Mouse (Mus musculus) C2C12 (cell line): ENCODE results near the gene Otud7a. TPM values are rescaled to one million over a fixed set of nuclear protein-coding genes. Genes with fewer than 3 reads are reported as not detected.

Source experiments
- H3K27me3 ChIP-seq: one replicate; pipeline ENCODE4 v1.6.1; 2011; ENCODE audit not compliant: control insufficient read depth, insufficient read depth, insufficient read length
- H3K36me3 ChIP-seq: one replicate; pipeline ENCODE4 v1.6.1; 2011; ENCODE audit not compliant: control insufficient read depth, insufficient read depth
- H3K4me3 ChIP-seq: one replicate; pipeline ENCODE4 v1.5.1; 2011; ENCODE audit warnings: mild to moderate bottlenecking, control low read depth; ENCODE audit not compliant: poor library complexity, insufficient read depth, severe bottlenecking
- H3K79me2 ChIP-seq: one replicate; pipeline ENCODE4 v1.6.1; 2011; ENCODE audit not compliant: control insufficient read depth, insufficient read depth
- H3K79me3 ChIP-seq: one replicate; pipeline ENCODE4 v1.6.1; 2011; ENCODE audit warnings: low read depth, control low read depth
- H3ac ChIP-seq: one replicate; pipeline ENCODE3; 2011; ENCODE audit warnings: low read depth; ENCODE audit not compliant: control insufficient read depth, insufficient read length
- CEBPB ChIP-seq: IDR thresholded peaks from one replicate; pipeline ENCODE4 v1.6.1; 2011; ENCODE audit warnings: low read depth, mild to moderate bottlenecking, control low read depth, moderate library complexity
- CTCF ChIP-seq: IDR thresholded peaks from one replicate; pipeline ENCODE4 v1.5.1; 2011; ENCODE audit not compliant: control insufficient read depth, insufficient read depth, insufficient read length
- FOSL1 ChIP-seq: IDR thresholded peaks from one replicate; pipeline ENCODE4 v1.8.0; 2011; ENCODE audit warnings: mild to moderate bottlenecking, low read length; ENCODE audit not compliant: poor library complexity, insufficient read depth, severe bottlenecking
- MAX ChIP-seq: IDR thresholded peaks from one replicate; pipeline ENCODE4 v1.6.1; 2011; ENCODE audit warnings: mild to moderate bottlenecking, control low read depth
- MYOD1 ChIP-seq: IDR thresholded peaks from one replicate; pipeline ENCODE4 v1.6.1; 2011; ENCODE audit warnings: low read depth; ENCODE audit not compliant: control insufficient read depth, insufficient read length
- MYOG ChIP-seq: IDR thresholded peaks from one replicate; pipeline ENCODE4 v1.6.1; 2011; ENCODE audit not compliant: control insufficient read depth, insufficient read length; ENCODE audit errors: extremely low read depth
- USF1 ChIP-seq: IDR thresholded peaks from one replicate; pipeline ENCODE4 v1.6.1; 2011; ENCODE audit warnings: low read depth, mild to moderate bottlenecking, control low read depth, moderate library complexity
- polyA plus RNA-seq: library from polyadenylated mRNA; unstranded; fragments of >200 nt; fragmentation: generic; extraction: Trizol; gene quantifications from one replicate; pipeline ENCODE4 v1.2.1, GENCODE M21; 2012; ENCODE audit warnings: missing spikeins

The Otud7a gene
- polyA plus RNA-seq, 1 experiment, result 0.11 TPM

- H3K79me3 ChIP-seq, result no peaks in the 10 kb centered on the region
- no peak for TF ChIP-seq CTCF
- TF ChIP-seq FOSL1, result no peak
- H3ac ChIP-seq, result no peak overlapping the region
- no peaks in the 10 kb centered on the region for H3K79me2 ChIP-seq
- peaks cover 5% of the 10 kb centered on the region for H3K27me3 ChIP-seq
- H3K4me3 ChIP-seq, result no peak overlapping the region
- H3K36me3 ChIP-seq, result no peaks in the 10 kb centered on the region
Measured at GRCm38 (mm10) chr7:63720682-63721081, 276.1 kb downstream of the Otud7a start.

GRCm38 (mm10) chr7:63725040-63725729 is 280.6 kb downstream of the Otud7a start:
- no peaks in the 10 kb centered on the region for H3K36me3 ChIP-seq
- no peak overlapping the region for H3ac ChIP-seq
- H3K79me2 ChIP-seq, result no peaks in the 10 kb centered on the region
- TF ChIP-seq FOSL1 (no peak), MYOG (no peak), CEBPB (no peak)
- peaks cover 5% of the 10 kb centered on the region for H3K27me3 ChIP-seq
- no peaks in the 10 kb centered on the region for H3K79me3 ChIP-seq
- no peak overlapping the region for H3K4me3 ChIP-seq

- Histone ChIP-seq H3K36me3 (no peaks in the 10 kb centered on the region), H3K4me3 (no peak overlapping the region), H3K27me3 (no peaks in the 10 kb centered on the region), H3ac (no peak overlapping the region), H3K79me3 (no peaks in the 10 kb centered on the region), H3K79me2 (no peaks in the 10 kb centered on the region)
- TF ChIP-seq USF1 (no peak), CEBPB (no peak), FOSL1 (no peak)
Measured at GRCm38 (mm10) chr7:63729605-63730004, 285.1 kb downstream of the Otud7a start.

DNA sequence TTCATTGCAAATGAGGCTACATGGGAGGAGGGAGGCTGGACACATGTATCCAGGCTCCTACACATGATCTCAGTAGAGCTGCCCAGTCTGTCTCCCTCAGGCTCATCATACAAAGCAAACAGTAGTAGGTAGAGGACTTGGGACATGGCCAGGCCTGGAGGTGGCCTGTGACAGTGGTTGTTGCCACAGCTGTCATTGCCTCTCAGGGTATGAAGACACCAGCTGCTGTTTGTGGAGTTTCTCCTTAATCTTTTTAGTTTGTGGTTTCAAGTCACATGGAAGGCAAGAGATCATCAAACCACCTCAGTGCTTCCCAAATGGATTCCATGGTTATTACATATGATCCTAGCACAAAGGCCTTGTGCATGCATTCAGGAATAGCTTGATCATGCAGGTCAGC is 285.5 kb downstream of the Otud7a start:
- no peak for TF ChIP-seq MAX
- TF ChIP-seq MYOD1, result peak; percentile 95
- no peak for TF ChIP-seq CTCF
- no peak for TF ChIP-seq MYOG
- no peak for TF ChIP-seq FOSL1
- H3K4me3 ChIP-seq, result no peak overlapping the region
- H3K79me3 ChIP-seq, result no peaks in the 10 kb centered on the region
- no peaks in the 10 kb centered on the region for H3K36me3 ChIP-seq
- H3K79me2 ChIP-seq, result no peaks in the 10 kb centered on the region
- H3ac ChIP-seq, result no peak overlapping the region
- no peaks in the 10 kb centered on the region for H3K27me3 ChIP-seq

- Histone ChIP-seq H3ac (no peak overlapping the region), H3K36me3 (no peaks in the 10 kb centered on the region), H3K27me3 (peaks cover 3% of the 10 kb centered on the region), H3K79me2 (no peaks in the 10 kb centered on the region), H3K79me3 (no peaks in the 10 kb centered on the region), H3K4me3 (no peak overlapping the region)
- TF ChIP-seq FOSL1 (no peak), CTCF (no peak), USF1 (no peak), MAX (no peak), MYOD1 (no peak), CEBPB (no peak), MYOG (no peak)
Measured at GRCm38 (mm10) chr7:63737725-63738124, 293.2 kb downstream of the Otud7a start.

DNA sequence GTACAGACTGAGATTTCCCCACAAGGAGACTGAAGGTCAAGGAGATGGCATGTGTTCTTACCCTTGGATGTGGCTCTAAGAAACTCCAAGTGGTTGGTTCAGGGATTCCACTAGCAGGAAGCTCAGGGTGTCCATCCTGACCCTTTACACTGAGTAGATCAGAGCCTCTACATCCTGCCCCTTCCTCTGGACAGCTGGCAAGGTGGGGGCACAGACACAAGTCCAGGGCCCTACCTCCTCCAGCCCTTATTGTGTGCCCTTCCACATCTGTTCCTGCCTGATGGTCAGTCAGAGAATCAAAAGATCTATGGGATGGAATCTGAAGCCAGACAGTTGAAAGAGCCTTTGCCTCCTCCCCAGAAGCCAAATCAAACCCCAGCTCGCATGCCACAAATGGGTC is 293.6 kb downstream of the Otud7a start:
- no peak overlapping the region for H3ac ChIP-seq
- H3K79me3 ChIP-seq, result no peaks in the 10 kb centered on the region
- H3K27me3 ChIP-seq, result peaks cover 3% of the 10 kb centered on the region
- no peak overlapping the region for H3K4me3 ChIP-seq
- H3K79me2 ChIP-seq, result no peaks in the 10 kb centered on the region
- TF ChIP-seq CEBPB (no peak), MYOG (no peak), MAX (no peak), CTCF (no peak), FOSL1 (no peak), USF1 (no peak), MYOD1 (no peak)
- H3K36me3 ChIP-seq, result no peaks in the 10 kb centered on the region
